Mouse (Mus musculus): Measurements from ENCODE around the gene Chil3.

GRCm38 (mm10) chr3:106196276-106196675, 28.9 kb upstream of the Chil3 start:
- no peak for TF ChIP-seq CTCF (IDR thresholded peaks at IDR 0.05; ENCODE audit: control insufficient read depth, insufficient read depth, insufficient replicate concordance, low read depth, low read length)
- no peak for TF ChIP-seq POLR2A (IDR thresholded peaks at IDR 0.05; ENCODE audit: control insufficient read depth, low read depth, low read length)
